Mouse (Mus musculus) kidney, embryonic 15.5 days (tissue): ENCODE results near the gene Cp. TPM values are rescaled to one million over a fixed set of nuclear protein-coding genes. Genes with fewer than 3 reads are reported as not detected.

Source experiments
- ATAC-seq: fragments of 200-750 bp; cut with Nextera tagmentation; replicated peaks from 2 replicates; pipeline ENCODE4 v1.8.0; 2017; ENCODE audit warnings: moderate TSS enrichment; ENCODE audit not compliant: low FRiP score
- H3K27ac ChIP-seq: fragments of 300-500 bp; sonication (generic); 2 replicates; pipeline ENCODE4 v1.5.1; 2015; ENCODE audit warnings: mild to moderate bottlenecking, inconsistent platforms
- H3K27me3 ChIP-seq: fragments of 300-500 bp; sonication (generic); 2 replicates; pipeline ENCODE4 v1.6.1; 2015; ENCODE audit warnings: inconsistent platforms
- H3K36me3 ChIP-seq: fragments of 300-500 bp; sonication (generic); 2 replicates; pipeline ENCODE4 v1.6.1; 2015; ENCODE audit warnings: inconsistent platforms
- H3K4me1 ChIP-seq: fragments of 300-500 bp; sonication (generic); 2 replicates; pipeline ENCODE4 v1.6.1; 2015; ENCODE audit warnings: inconsistent platforms
- H3K4me2 ChIP-seq: fragments of 300-500 bp; sonication (generic); 2 replicates; pipeline ENCODE4 v1.6.1; 2015; ENCODE audit warnings: moderate library complexity, mild to moderate bottlenecking, inconsistent platforms
- H3K4me3 ChIP-seq: fragments of 300-500 bp; sonication (generic); replicated peaks from 2 replicates; pipeline ENCODE4 v1.5.1; 2015; ENCODE audit warnings: mild to moderate bottlenecking, inconsistent platforms
- H3K9ac ChIP-seq: fragments of 300-500 bp; sonication (generic); 2 replicates; pipeline ENCODE4 v1.6.1; 2015; ENCODE audit warnings: mild to moderate bottlenecking, inconsistent platforms
- H3K9me3 ChIP-seq: fragments of 300-500 bp; sonication (generic); replicated peaks from 2 replicates; pipeline ENCODE4 v1.6.1; 2016; ENCODE audit warnings: inconsistent platforms
- WGBS: fragments of 180-500 bp; shearing (Covaris S2); methylation state at CpG from one replicate; pipeline ENCODE4 v1.1.7; 2015; ENCODE audit warnings: mixed read lengths; 5-methylcytosine and 5-hydroxymethylcytosine counted together
- polyA plus RNA-seq: library from polyadenylated mRNA; unstranded; fragments of >200 nt; fragmentation: Nextera tagmentation; extraction: Ambion mirVana; gene quantifications from 2 replicates; pipeline ENCODE4 v1.2.1, GENCODE M21; 2015

Cp gene
- polyA plus RNA-seq, 1 experiment from 2014 or later: 1.4 TPM

DNA sequence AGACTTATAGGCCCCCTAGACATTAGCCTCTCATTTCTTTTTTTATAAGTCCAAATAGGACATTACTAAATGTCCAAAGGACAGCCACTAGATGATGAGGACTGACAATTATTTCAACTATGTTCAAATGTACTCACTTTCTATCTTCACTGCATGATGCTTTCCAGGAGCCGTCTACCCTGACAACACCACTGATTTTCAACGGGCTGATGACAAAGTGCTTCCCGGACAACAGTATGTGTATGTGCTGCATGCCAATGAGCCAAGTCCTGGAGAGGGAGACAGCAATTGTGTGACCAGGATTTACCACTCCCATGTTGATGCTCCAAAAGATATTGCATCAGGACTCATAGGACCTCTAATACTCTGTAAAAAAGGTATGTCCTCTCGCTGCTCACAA, 9.2 kb downstream of the Cp start:
- Histone ChIP-seq H3K9ac (no peak overlapping the region), H3K9me3 (no peaks in the 10 kb centered on the region), H3K27me3 (no peaks in the 10 kb centered on the region), H3K4me2 (no peak overlapping the region), H3K4me3 (no peak overlapping the region), H3K27ac (no peak overlapping the region), H3K36me3 (no peaks in the 10 kb centered on the region), H3K4me1 (no peaks in the 10 kb centered on the region)
- no peak for ATAC-seq
- 92% methylated on average over 4 of the region's 4 CpGs for WGBS

DNA sequence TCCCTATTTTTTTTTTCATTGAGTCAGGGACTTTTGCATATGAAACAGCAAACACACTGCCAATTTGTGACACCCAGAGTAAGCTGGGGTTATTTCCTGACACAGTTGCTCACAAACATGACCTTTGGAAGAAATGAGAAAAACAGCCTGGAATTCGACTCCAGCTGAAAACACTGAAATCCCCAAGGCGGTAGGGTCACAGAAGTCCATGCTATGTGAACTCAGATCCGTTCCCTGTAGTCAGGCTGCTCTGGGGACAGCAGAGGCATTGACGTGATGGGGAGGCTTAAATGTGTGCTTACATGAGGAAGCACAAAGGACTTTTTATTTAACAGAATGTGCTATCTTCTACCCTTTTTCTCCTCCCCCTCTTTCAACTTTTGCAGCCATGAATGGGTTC, 21.6 kb downstream of the Cp start:
- Histone ChIP-seq H3K4me3 (no peak overlapping the region), H3K27me3 (no peaks in the 10 kb centered on the region), H3K9me3 (no peaks in the 10 kb centered on the region), H3K27ac (no peak overlapping the region), H3K4me2 (no peak overlapping the region), H3K36me3 (no peaks in the 10 kb centered on the region), H3K9ac (no peak overlapping the region), H3K4me1 (no peaks in the 10 kb centered on the region)
- no peak for ATAC-seq
- WGBS: 24% methylated on average over 4 of the region's 4 CpGs

GRCm38 (mm10) chr3:19981156-19981555, 24.3 kb downstream of the Cp start:
- ATAC-seq: no peak
- Histone ChIP-seq H3K9ac (no peak overlapping the region), H3K4me1 (no peaks in the 10 kb centered on the region), H3K27me3 (no peaks in the 10 kb centered on the region), H3K36me3 (no peaks in the 10 kb centered on the region), H3K4me2 (no peak overlapping the region), H3K4me3 (no peak overlapping the region), H3K9me3 (no peaks in the 10 kb centered on the region), H3K27ac (no peak overlapping the region)
- whole genome bisulfite sequencing: 79% methylated on average over 2 of the region's 2 CpGs

GRCm38 (mm10) chr3:19982846-19983245, 26.0 kb downstream of the Cp start:
- H3K27ac ChIP-seq: no peak overlapping the region
- ATAC-seq: no peak
- no peak overlapping the region for H3K4me2 ChIP-seq
- no peaks in the 10 kb centered on the region for H3K9me3 ChIP-seq
- no peaks in the 10 kb centered on the region for H3K36me3 ChIP-seq
- H3K9ac ChIP-seq: no peak overlapping the region
- H3K4me1 ChIP-seq: no peaks in the 10 kb centered on the region
- H3K27me3 ChIP-seq: no peaks in the 10 kb centered on the region
- H3K4me3 ChIP-seq: no peak overlapping the region

DNA sequence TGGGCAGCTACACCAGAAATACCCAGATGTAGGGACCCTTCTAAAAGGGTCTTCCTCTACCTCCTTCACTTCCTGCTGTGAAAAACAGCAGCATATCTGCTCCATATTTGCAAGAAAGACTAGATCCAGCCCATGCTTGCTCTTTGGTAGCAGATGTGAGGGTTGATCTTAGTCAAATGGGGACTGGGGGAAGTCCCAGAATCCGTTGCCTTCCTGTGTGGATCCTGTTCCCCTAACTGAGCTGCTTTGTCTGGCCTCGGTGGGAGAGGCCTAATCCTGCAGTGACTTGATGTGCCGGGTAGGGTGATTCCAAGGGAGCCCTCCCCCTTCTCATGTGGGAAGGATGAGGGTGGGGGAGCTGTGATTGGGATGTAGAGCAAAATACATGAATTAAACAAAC, 29.3 kb downstream of the Cp start:
- Histone ChIP-seq H3K27me3 (no peaks in the 10 kb centered on the region), H3K4me2 (no peak overlapping the region), H3K36me3 (no peaks in the 10 kb centered on the region), H3K4me3 (no peak overlapping the region), H3K4me1 (no peaks in the 10 kb centered on the region), H3K27ac (no peak overlapping the region), H3K9me3 (no peaks in the 10 kb centered on the region), H3K9ac (no peak overlapping the region)
- 53% methylated on average over 3 of the region's 3 CpGs for WGBS
- no peak for ATAC-seq

- no peaks in the 10 kb centered on the region for H3K27me3 ChIP-seq
- no peaks in the 10 kb centered on the region for H3K4me1 ChIP-seq
- H3K4me3 ChIP-seq: no peak overlapping the region
- no peak for ATAC-seq
- H3K27ac ChIP-seq: no peak overlapping the region
- WGBS: 68% methylated on average over 3 of the region's 3 CpGs
- no peak overlapping the region for H3K4me2 ChIP-seq
- H3K9me3 ChIP-seq: no peaks in the 10 kb centered on the region
- H3K9ac ChIP-seq: no peak overlapping the region
- H3K36me3 ChIP-seq: no peaks in the 10 kb centered on the region
Measured at GRCm38 (mm10) chr3:19990031-19990430, 33.2 kb downstream of the Cp start.

- H3K4me2 ChIP-seq: no peak overlapping the region
- no peaks in the 10 kb centered on the region for H3K4me1 ChIP-seq
- H3K9ac ChIP-seq: no peak overlapping the region
- WGBS: 83% methylated on average over 4 of the region's 4 CpGs
- no peaks in the 10 kb centered on the region for H3K27me3 ChIP-seq
- no peaks in the 10 kb centered on the region for H3K9me3 ChIP-seq
- H3K27ac ChIP-seq: no peak overlapping the region
- no peaks in the 10 kb centered on the region; the same call in 1 of the 2 replicates for H3K36me3 ChIP-seq
- no peak overlapping the region for H3K4me3 ChIP-seq
- no peak for ATAC-seq
Measured at GRCm38 (mm10) chr3:19992388-19992787, 35.5 kb downstream of the Cp start.

DNA sequence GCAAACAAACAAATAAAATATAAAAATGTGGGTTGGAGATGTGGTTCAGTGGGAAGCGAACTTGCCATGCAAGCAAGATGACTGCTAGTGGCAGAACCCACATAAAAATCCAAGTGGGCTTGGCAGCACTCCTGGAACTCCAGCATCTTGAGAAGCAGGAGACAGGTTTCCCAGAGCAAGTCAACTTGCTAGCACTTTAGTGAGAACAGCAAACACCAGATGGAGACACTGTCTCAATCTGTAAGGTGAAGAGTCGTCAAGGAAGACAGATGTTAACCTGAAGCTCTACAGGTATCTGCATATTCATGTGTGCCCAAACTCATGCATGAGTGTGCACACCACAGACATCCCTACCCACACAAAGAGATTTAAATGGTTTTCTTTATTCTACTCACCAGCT, 42.7 kb downstream of the Cp start:
- Histone ChIP-seq H3K4me2 (no peak overlapping the region), H3K9ac (no peak overlapping the region), H3K4me1 (no peaks in the 10 kb centered on the region), H3K4me3 (no peak overlapping the region), H3K36me3 (peaks cover 24% of the 10 kb centered on the region; the same call in 1 of the 2 replicates), H3K27me3 (no peaks in the 10 kb centered on the region), H3K27ac (no peak overlapping the region), H3K9me3 (no peaks in the 10 kb centered on the region)
- WGBS: 95% methylated on average over 2 of the region's 2 CpGs
- no peak for ATAC-seq

DNA sequence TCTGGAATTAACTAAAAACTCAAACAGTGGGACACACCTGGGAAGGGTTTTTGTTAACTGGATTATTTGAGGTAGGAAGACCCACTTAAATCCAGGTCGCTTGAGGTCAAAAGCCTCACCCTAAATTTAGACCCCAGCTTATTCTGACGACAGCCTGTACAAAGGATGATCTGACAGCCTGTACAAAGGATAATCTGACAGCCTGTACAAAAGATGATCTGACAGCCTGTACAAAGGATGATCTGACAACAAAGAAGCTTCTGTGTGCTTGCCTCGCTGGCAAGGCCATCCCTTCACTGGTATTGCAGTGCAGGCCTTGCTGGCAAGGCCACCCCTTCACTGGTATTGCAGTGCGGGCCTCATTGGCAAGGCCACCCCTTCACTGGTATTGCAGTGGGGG, 44.0 kb downstream of the Cp start:
- Histone ChIP-seq H3K9me3 (no peaks in the 10 kb centered on the region), H3K9ac (no peak overlapping the region), H3K4me1 (no peaks in the 10 kb centered on the region), H3K4me2 (no peak overlapping the region), H3K36me3 (peaks cover 24% of the 10 kb centered on the region; the same call in 1 of the 2 replicates), H3K27ac (no peak overlapping the region), H3K27me3 (no peaks in the 10 kb centered on the region), H3K4me3 (no peak overlapping the region)
- ATAC-seq: no peak
- 90% methylated on average over 4 of the region's 4 CpGs for WGBS

DNA sequence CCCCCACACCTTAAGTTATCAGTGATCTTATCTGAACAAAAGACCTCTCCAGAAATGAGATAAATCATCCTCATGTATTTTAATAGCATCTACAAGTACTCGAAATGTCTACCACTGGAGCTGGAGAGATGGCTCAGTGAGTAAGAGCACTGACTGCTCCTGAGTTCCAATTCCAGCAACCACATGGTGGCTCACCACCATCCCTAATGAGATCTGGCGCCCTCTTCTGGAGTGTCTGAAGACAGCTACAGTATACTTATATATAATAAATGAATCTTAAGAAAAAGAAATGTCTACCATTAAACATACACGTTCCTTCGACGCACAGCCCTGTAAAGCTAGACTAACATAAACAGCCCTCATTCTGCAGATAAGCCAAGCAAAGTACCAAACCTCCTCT, 45.9 kb downstream of the Cp start:
- Histone ChIP-seq H3K27ac (no peak overlapping the region), H3K36me3 (peaks cover 24% of the 10 kb centered on the region; the same call in 1 of the 2 replicates), H3K4me2 (no peak overlapping the region), H3K9ac (no peak overlapping the region), H3K4me3 (no peak overlapping the region), H3K9me3 (no peaks in the 10 kb centered on the region), H3K4me1 (no peaks in the 10 kb centered on the region), H3K27me3 (no peaks in the 10 kb centered on the region)
- 83% methylated on average over 5 of the region's 5 CpGs for WGBS
- no peak for ATAC-seq

GRCm38 (mm10) chr3:20004422-20004821, 47.6 kb downstream of the Cp start:
- no peak overlapping the region for H3K4me3 ChIP-seq
- no peaks in the 10 kb centered on the region for H3K27me3 ChIP-seq
- H3K4me2 ChIP-seq: no peak overlapping the region
- no peak for ATAC-seq
- H3K27ac ChIP-seq: no peak overlapping the region
- no peaks in the 10 kb centered on the region for H3K9me3 ChIP-seq
- peaks cover 27% of the 10 kb centered on the region; the same call in 1 of the 2 replicates for H3K36me3 ChIP-seq
- H3K4me1 ChIP-seq: no peaks in the 10 kb centered on the region
- no peak overlapping the region for H3K9ac ChIP-seq
- 86% methylated on average over 8 of the region's 8 CpGs for WGBS

GRCm38 (mm10) chr3:20005611-20006010, 48.8 kb downstream of the Cp start:
- H3K27me3 ChIP-seq: no peaks in the 10 kb centered on the region
- H3K36me3 ChIP-seq: peaks cover 23% of the 10 kb centered on the region; the same call in 1 of the 2 replicates
- no peaks in the 10 kb centered on the region for H3K4me1 ChIP-seq
- H3K9ac ChIP-seq: no peak overlapping the region
- H3K9me3 ChIP-seq: no peaks in the 10 kb centered on the region
- H3K27ac ChIP-seq: no peak overlapping the region
- WGBS: 83% methylated on average over 1 of the region's 1 CpGs
- no peak overlapping the region for H3K4me3 ChIP-seq
- ATAC-seq: no peak
- no peak overlapping the region for H3K4me2 ChIP-seq

GRCm38 (mm10) chr3:20007275-20007674, 50.4 kb downstream of the Cp start:
- Histone ChIP-seq H3K36me3 (peaks cover 18% of the 10 kb centered on the region; the same call in 1 of the 2 replicates), H3K27me3 (no peaks in the 10 kb centered on the region), H3K4me3 (no peak overlapping the region), H3K4me1 (no peaks in the 10 kb centered on the region), H3K4me2 (no peak overlapping the region), H3K9me3 (no peaks in the 10 kb centered on the region), H3K27ac (no peak overlapping the region), H3K9ac (no peak overlapping the region)
- WGBS: 92% methylated on average over 4 of the region's 4 CpGs
- ATAC-seq: no peak
